Mouse (Mus musculus): Measurements from ENCODE around the gene Pxylp1.

DNA sequence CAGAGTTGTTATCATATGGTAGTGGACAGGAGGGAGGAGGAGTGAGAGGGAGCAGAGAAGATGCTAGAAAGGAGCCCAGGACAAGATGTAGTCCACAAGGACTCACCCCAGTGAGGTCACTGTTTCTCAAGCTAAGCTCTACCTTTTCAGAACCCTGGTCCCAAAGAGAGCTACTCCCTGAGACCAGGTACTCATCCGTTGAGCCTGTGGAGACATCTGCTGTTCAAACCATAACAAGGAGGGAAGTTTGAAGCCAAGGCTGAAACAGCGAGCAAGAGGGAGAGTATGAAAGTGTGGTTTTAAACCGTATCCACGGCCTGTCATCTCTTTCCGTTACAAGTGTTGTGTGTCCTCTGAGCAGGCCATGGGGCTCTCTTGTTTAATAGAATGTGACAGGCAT, 22.9 kb downstream of the Pxylp1 start:
- TF ChIP-seq CTCF (IDR thresholded peaks at IDR 0.05; ENCODE audit: control insufficient read depth, insufficient read depth, low read length) (no peak), POLR2A (IDR thresholded peaks at IDR 0.05; ENCODE audit: borderline replicate concordance, control insufficient read depth, low read depth, low read length) (no peak)

Measured in bone marrow, adult 2 months (tissue).